20 mouse cellular contexts compared by ENCODE assay signal in the genomic region with DNA sequence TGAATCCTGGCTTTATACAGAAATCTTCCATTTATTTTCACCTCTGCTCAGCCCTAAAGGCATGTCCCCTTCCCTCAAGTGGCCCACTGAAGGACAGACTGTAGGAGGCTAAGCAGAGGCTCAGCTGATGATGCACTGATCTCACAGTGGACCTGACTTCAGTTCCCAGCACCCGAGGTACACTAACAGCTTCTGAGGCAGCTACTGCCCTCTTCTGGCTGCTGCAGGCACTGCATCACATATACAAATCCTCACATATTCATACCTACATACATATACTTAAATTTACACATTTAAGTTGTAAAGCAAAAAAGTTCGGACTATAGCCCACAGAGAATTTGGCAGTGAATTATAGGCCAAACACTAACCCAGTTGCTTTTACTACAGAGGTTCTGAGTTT. TPM values are rescaled to one million over a fixed set of nuclear protein-coding genes. Genes with fewer than 3 reads are reported as not detected.
DNase-seq lines count a peak whose midpoint lies in the region; ATAC-seq and TF ChIP-seq lines count a peak whose summit lies in the region.
"Had no signal": no experiment of that assay in that cellular context is flagged by ENCODE, and none has a peak within 500 bp of the region (broad histone marks: within the 10 kb centered on the region; RNA-seq: fewer than 3 reads in every experiment).

No protein-coding gene starts in this region.

- no peak overlapping the region for H3K4me3 ChIP-seq in heart, embryonic 11.5 days (ENCODE audit: low read depth, low read length)
- no peak overlapping the region for H3K4me3 ChIP-seq in liver, postnatal 0 days (ENCODE audit: low read depth, low read length)
- H3K4me3 ChIP-seq in liver, embryonic 12.5 days = no peak overlapping the region
- H3K4me3 ChIP-seq: embryonic facial prominence, embryonic 10.5 days; erythroblast, embryonic 14.5 days; heart, embryonic 13.5 days; midbrain, embryonic 13.5 days had no signal

- H3K4me2 ChIP-seq in heart, embryonic 11.5 days = no peak overlapping the region
- no peak overlapping the region for H3K4me2 ChIP-seq in liver, postnatal 0 days (ENCODE audit: low read depth, low read length)
- H3K4me2 ChIP-seq in liver, embryonic 12.5 days = no peak overlapping the region
- H3K4me2 ChIP-seq: heart, embryonic 13.5 days; midbrain, embryonic 13.5 days had no signal

- POLR2A ChIA-PET in Patski (lab: Charles Lee) = no interaction called here

- CTCF ChIA-PET in Patski (lab: Charles Lee) = no interaction called here

- peak; percentile 62 for DNase-seq in heart, adult 11 months
- DNase-seq in liver, postnatal 0 days = no peak
- DNase-seq in A20 (ENCODE audit: low read depth, low spot score) (peak; percentile 20), Patski (ENCODE audit: low read depth, low spot score) (no peak)
- no peak for DNase-seq in urinary bladder, adult 2 months (ENCODE audit: low spot score)
- DNase-seq in cerebellum, postnatal 4 days (ENCODE audit: low spot score in 2 of 2) = no peak
- DNase-seq: cerebellum, postnatal 14 days; gastrocnemius, postnatal 25 days; heart, postnatal 4 days; lung, postnatal 10 days had no signal

- no peak for ATAC-seq in heart, embryonic 11.5 days (replicated peaks; ENCODE audit: insufficient number of reproducible peaks, low FRiP score, low TSS enrichment)
- no peak for ATAC-seq in liver, postnatal 0 days
- no peak for ATAC-seq in liver, embryonic 12.5 days
- ATAC-seq in Patski = no peak
- ATAC-seq: activated CD4-positive, CD25-positive, alpha-beta regulatory T cell, adult 4 months; midbrain, embryonic 13.5 days had no signal

- H3K36me3 ChIP-seq in heart, embryonic 11.5 days (ENCODE audit: control insufficient read depth, insufficient read depth, low read length) = no peaks in the 10 kb centered on the region
- 0 out of 2 replicates have a peak, but pooled peaks cover 3% of the 10 kb centered on the region for H3K36me3 ChIP-seq in liver, postnatal 0 days (replicated peaks; ENCODE audit: insufficient read depth, low read length)
- no peaks in the 10 kb centered on the region for H3K36me3 ChIP-seq in liver, embryonic 12.5 days
- H3K36me3 ChIP-seq: embryonic facial prominence, embryonic 10.5 days; heart, embryonic 13.5 days; midbrain, embryonic 13.5 days had no signal

- TF ChIP-seq EP300 in liver, postnatal 0 days (IDR thresholded peaks at IDR 0.05; ENCODE audit: low read depth) = no peak

- H3K27ac ChIP-seq in heart, embryonic 11.5 days (ENCODE audit: low read depth, low read length) = no peak overlapping the region
- H3K27ac ChIP-seq in liver, postnatal 0 days (ENCODE audit: low read depth) = no peak overlapping the region
- no peak overlapping the region for H3K27ac ChIP-seq in liver, embryonic 12.5 days
- H3K27ac ChIP-seq: embryonic facial prominence, embryonic 10.5 days; heart, embryonic 13.5 days; midbrain, embryonic 13.5 days had no signal

- WGBS in heart, embryonic 11.5 days (ENCODE audit: insufficient replicate concordance) = 86% methylated on average over 2 of the region's 2 CpGs
- 75% methylated on average over 2 of the region's 2 CpGs for WGBS in liver, postnatal 0 days (ENCODE audit: insufficient replicate concordance)
- WGBS in liver, embryonic 12.5 days (ENCODE audit: insufficient replicate concordance) = 74% methylated on average over 2 of the region's 2 CpGs

- no peaks in the 10 kb centered on the region for H3K9me3 ChIP-seq in heart, embryonic 11.5 days (replicated peaks; ENCODE audit: control insufficient read depth, low read length)
- H3K9me3 ChIP-seq in liver, postnatal 0 days (ENCODE audit: low read length) = peaks cover 6% of the 10 kb centered on the region
- H3K9me3 ChIP-seq in liver, embryonic 12.5 days (replicated peaks) = peaks cover 4% of the 10 kb centered on the region; the same call in 1 of the 2 replicates
- H3K9me3 ChIP-seq: embryonic facial prominence, embryonic 10.5 days; midbrain, embryonic 13.5 days had no signal

- in situ Hi-C loops in Patski (cut with MboI; ENCODE audit: low pct_unique_long_range_greater_than_20kb) = no loop called here

- H3K4me1 ChIP-seq in heart, embryonic 11.5 days (ENCODE audit: control insufficient read depth, insufficient read depth, low read length) = no peaks in the 10 kb centered on the region
- no peaks in the 10 kb centered on the region for H3K4me1 ChIP-seq in liver, postnatal 0 days (ENCODE audit: insufficient read depth)
- H3K4me1 ChIP-seq in liver, embryonic 12.5 days = no peaks in the 10 kb centered on the region
- H3K4me1 ChIP-seq: midbrain, embryonic 13.5 days had no signal

- TF ChIP-seq CTCF in liver, postnatal 0 days (IDR thresholded peaks at IDR 0.05; ENCODE audit: low read depth) = peak; percentile 51
- peak; percentile 36 for TF ChIP-seq CTCF in Patski (IDR thresholded peaks at IDR 0.05)

- no peak overlapping the region for H3K9ac ChIP-seq in heart, embryonic 11.5 days (ENCODE audit: low read depth, low read length)
- H3K9ac ChIP-seq in liver, postnatal 0 days (replicated peaks) = no peak overlapping the region
- no peak overlapping the region for H3K9ac ChIP-seq in liver, embryonic 12.5 days
- H3K9ac ChIP-seq: heart, embryonic 13.5 days; midbrain, embryonic 13.5 days had no signal

- no peaks in the 10 kb centered on the region for H3K27me3 ChIP-seq in heart, embryonic 11.5 days (ENCODE audit: control insufficient read depth, insufficient read depth, low read length)
- H3K27me3 ChIP-seq in liver, postnatal 0 days (ENCODE audit: insufficient read depth, low read length) = no peaks in the 10 kb centered on the region
- no peaks in the 10 kb centered on the region for H3K27me3 ChIP-seq in liver, embryonic 12.5 days (replicated peaks)
- H3K27me3 ChIP-seq in Patski = no peaks in the 10 kb centered on the region
- H3K27me3 ChIP-seq: heart, embryonic 13.5 days; midbrain, embryonic 13.5 days had no signal

RNA-seq across cellular contexts. Expression of a gene that starts 20.0 kb away (rescaled TPM):
- polyA plus RNA-seq in heart, embryonic 11.5 days (2014; fragmentation: Nextera tagmentation; extraction: Ambion mirVana) = not detected in 2 replicates
- polyA plus RNA-seq in liver, postnatal 0 days (2015; fragmentation: Nextera tagmentation; extraction: Ambion mirVana) = 0.08 TPM in 1 of 2 replicates, not detected in the other
- not detected in 2 replicates for polyA plus RNA-seq in liver, embryonic 12.5 days (2016; fragmentation: Nextera tagmentation; extraction: Ambion mirVana)
- polyA plus RNA-seq in Patski (2021) = not detected
- polyA plus RNA-seq in urinary bladder, adult 2 months (2012; rRNA removed) = not detected in 2 replicates
- polyA plus RNA-seq: activated CD4-positive, CD25-positive, alpha-beta regulatory T cell, adult 4 months; embryonic facial prominence, embryonic 10.5 days; erythroblast, embryonic 14.5 days; heart, embryonic 13.5 days; kidney, embryonic 16.5 days; limb, embryonic 14.5 days; midbrain, embryonic 13.5 days; spleen, adult 2 months had no signal

RNA-seq across cellular contexts. Expression of a gene that starts 50.0 kb away (rescaled TPM):
- 6.3 and 7.9 TPM in 2 replicates for polyA plus RNA-seq in heart, embryonic 11.5 days (2014; fragmentation: Nextera tagmentation; extraction: Ambion mirVana)
- polyA plus RNA-seq in liver, postnatal 0 days (2015; fragmentation: Nextera tagmentation; extraction: Ambion mirVana) = 7.7 and 8.3 TPM in 2 replicates
- polyA plus RNA-seq in liver, embryonic 12.5 days (2016; fragmentation: Nextera tagmentation; extraction: Ambion mirVana) = 3.9 and 4.0 TPM in 2 replicates
- 1.4 TPM for polyA plus RNA-seq in Patski (2021)
- polyA plus RNA-seq in urinary bladder, adult 2 months (2012; rRNA removed) = 73.4 and 81.1 TPM in 2 replicates

Comparison
In these comparisons a context has a peak if more than half of its experiments do, and no peak if none do; other contexts are left out.
1. DNase-seq: peak in heart, adult 11 months (single experiment) and A20 (single experiment); none in liver, postnatal 0 days (single experiment), Patski (single experiment), urinary bladder, adult 2 months (single experiment) and cerebellum, postnatal 4 days (0 of 2).